Mouse (Mus musculus): ENCODE results near the gene 2210010C04Rik.
"Not testable (repeated sequence)": the region's sequence is repeated elsewhere in the genome, so short reads cannot be mapped to it uniquely, and the experiment has no call there.

The 2210010C04Rik gene

DNA sequence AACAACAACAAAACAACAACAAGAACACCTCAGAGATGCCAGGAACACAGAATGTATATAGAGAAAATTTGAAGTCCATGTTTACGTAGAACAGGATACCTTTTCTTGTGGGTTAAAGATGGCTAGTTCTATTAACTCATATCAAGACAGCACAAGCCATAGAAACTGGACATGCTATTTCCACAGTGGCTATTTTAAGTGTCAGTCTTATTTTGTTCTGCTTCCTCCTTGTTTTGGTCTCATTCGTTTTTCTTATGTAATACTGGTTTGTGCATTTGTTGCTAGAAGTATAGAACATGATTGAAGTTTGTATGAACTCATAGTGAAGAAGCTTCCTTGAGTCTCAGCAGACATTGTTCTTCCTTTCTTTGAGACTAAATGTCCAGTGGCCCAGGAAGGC lies 16.2 kb downstream of the 2210010C04Rik start:
- DNase-seq (ENCODE audit: low read depth, low spot score): no peak

DNA sequence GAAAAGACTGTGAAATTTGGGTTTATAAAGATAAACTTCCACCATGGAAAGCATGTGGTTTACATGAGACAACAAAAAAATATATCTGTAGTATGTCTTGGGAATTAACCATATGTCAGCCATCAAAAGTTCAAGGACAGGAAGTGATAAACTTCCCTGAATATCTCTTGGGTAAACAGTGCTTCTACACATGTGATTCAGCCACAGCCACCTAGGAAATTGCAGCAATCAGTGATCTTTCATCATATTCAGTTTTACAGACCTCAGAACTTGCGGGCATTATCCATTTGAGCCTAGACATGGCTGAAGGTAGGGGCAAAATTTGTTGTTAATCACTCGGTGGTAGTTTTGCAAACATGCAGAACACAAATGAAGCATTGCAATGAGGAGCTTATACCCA lies 16.7 kb downstream of the 2210010C04Rik start:
- DNase-seq (ENCODE audit: low read depth, low spot score): no peak

DNA sequence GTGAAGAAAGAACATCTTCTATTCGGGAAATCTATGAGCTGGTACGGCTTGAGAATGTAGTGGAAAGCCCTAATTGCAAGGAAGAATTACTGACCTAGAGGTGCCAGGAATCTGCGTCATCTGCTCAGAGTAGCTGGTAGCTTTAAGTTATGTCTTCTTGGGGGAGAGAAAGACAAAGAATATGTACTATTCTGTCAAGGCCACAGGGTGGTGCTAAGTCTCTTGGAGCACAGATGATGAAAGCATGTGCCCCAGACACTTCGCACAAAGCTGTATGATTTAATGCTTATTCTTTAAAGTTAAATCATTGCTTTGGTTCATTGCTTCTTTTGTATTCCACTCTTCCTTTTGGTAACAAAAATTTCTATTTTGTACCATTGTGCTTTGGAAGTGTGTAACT lies 20.2 kb downstream of the 2210010C04Rik start:
- no peak for DNase-seq (ENCODE audit: low read depth, low spot score)

DNA sequence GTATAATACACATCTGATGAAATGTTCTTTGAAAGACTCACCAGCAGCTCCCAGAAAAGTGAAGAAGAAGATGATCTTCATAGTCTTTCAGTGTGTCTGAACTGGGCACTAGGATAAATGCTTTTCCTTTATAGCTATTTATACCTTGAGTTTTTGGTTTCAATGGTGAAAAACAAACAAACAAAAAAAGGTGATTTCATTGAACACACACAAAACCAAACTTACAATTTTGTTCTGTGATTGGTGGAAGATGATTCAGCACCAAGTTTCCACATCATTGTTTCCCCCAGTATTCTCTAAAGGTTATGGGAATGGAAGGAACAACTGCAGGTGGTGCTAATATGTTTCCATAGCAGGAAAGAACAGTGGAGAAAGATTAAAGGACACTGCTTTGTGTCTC lies 35.9 kb downstream of the 2210010C04Rik start, which contains the start of gene Gm2663:
TSS of gene Gm2663 (minus strand) at position 101 of the 400 bp plus-strand sequence.
- not testable (repeated sequence) for DNase-seq (ENCODE audit: low read depth, low spot score)

Measured in ZHBTc4 (cell line).